Mouse (Mus musculus) 3T3-L1 (cell line): ENCODE data around the gene Orc2.

ENCODE experiments used
- DNase-seq: peaks from one replicate; pipeline ENCODE4 v3.0.0-alpha.2; 2015; ENCODE audit warnings: low read depth, low spot score

The Orc2 gene

GRCm38 (mm10) chr1:58504577-58505254 lies at the start of gene Orc2:
Orc2 (minus strand) TSS chr1:58505109.
- DNase-seq = peak; percentile 96

- DNase-seq = peak; percentile 23
Measured at GRCm38 (mm10) chr1:58541386-58541785, 36.5 kb upstream of the Orc2 start.

- DNase-seq = no peak
Measured at GRCm38 (mm10) chr1:58507249-58507648, 2.3 kb upstream of the Orc2 start.

GRCm38 (mm10) chr1:58503793-58504370 lies 1.0 kb downstream of the Orc2 start:
- peak; percentile 28 for DNase-seq

GRCm38 (mm10) chr1:58503134-58503533 lies 1.8 kb downstream of the Orc2 start:
- no peak for DNase-seq

- no peak for DNase-seq
Measured at GRCm38 (mm10) chr1:58498758-58499157, 6.2 kb downstream of the Orc2 start.

- DNase-seq = no peak
Measured at GRCm38 (mm10) chr1:58497678-58498077, 7.2 kb downstream of the Orc2 start.

GRCm38 (mm10) chr1:58495603-58496002 lies 9.3 kb downstream of the Orc2 start:
- DNase-seq = no peak

- no peak for DNase-seq
Measured at GRCm38 (mm10) chr1:58482647-58483046, 22.3 kb downstream of the Orc2 start.

GRCm38 (mm10) chr1:58475662-58476061 lies 29.2 kb downstream of the Orc2 start:
- DNase-seq = no peak

- no peak for DNase-seq
Measured at GRCm38 (mm10) chr1:58465561-58465960, 39.3 kb downstream of the Orc2 start.

GRCm38 (mm10) chr1:58465042-58465441 lies 39.9 kb downstream of the Orc2 start:
- no peak for DNase-seq

GRCm38 (mm10) chr1:58463935-58464334 lies 41.0 kb downstream of the Orc2 start:
- DNase-seq = no peak

- peak; percentile 68 for DNase-seq
Measured at GRCm38 (mm10) chr1:58460566-58460965, 44.3 kb downstream of the Orc2 start.

- no peak for DNase-seq
Measured at GRCm38 (mm10) chr1:58458867-58459266, 46.0 kb downstream of the Orc2 start.

- no peak for DNase-seq
Measured at GRCm38 (mm10) chr1:58458175-58458574, 46.7 kb downstream of the Orc2 start.

- DNase-seq = no peak
Measured at GRCm38 (mm10) chr1:58454316-58454715, 50.6 kb downstream of the Orc2 start.

- DNase-seq = peak; percentile 19
Measured at GRCm38 (mm10) chr1:58448396-58448795, 56.5 kb downstream of the Orc2 start.

- no peak for DNase-seq
Measured at GRCm38 (mm10) chr1:58447766-58448165, 57.1 kb downstream of the Orc2 start.

GRCm38 (mm10) chr1:58445861-58446260 lies 59.0 kb downstream of the Orc2 start:
- no peak for DNase-seq

- DNase-seq = peak; percentile 96
Measured at GRCm38 (mm10) chr1:58445143-58445722, 59.7 kb downstream of the Orc2 start, which contains the start of the genes Nif3l1 and Ppil3. Nif3l1 (plus strand) TSS chr1:58445151. Ppil3 (minus strand) TSS chr1:58445486.

- peak; percentile 41 for DNase-seq
Measured at GRCm38 (mm10) chr1:58444691-58445090, 60.2 kb downstream of the Orc2 start.

- no peak for DNase-seq
Measured at GRCm38 (mm10) chr1:58424551-58424950, 80.4 kb downstream of the Orc2 start.
